Mouse (Mus musculus) inflammation-experienced regulatory T-cells, adult 16 weeks (primary cell): ENCODE results near the gene Zbtb16. TPM values are rescaled to one million over a fixed set of nuclear protein-coding genes. Genes with fewer than 3 reads are reported as not detected.

Experiments used
- polyA plus RNA-seq: library from polyadenylated mRNA; unstranded; fragments of 100-300 nt; shearing (Covaris generic); gene quantifications from one replicate; pipeline ENCODE4 v1.2.1, GENCODE M21; 2017

The Zbtb16 gene
- polyA plus RNA-seq = 0.12 TPM

DNA sequence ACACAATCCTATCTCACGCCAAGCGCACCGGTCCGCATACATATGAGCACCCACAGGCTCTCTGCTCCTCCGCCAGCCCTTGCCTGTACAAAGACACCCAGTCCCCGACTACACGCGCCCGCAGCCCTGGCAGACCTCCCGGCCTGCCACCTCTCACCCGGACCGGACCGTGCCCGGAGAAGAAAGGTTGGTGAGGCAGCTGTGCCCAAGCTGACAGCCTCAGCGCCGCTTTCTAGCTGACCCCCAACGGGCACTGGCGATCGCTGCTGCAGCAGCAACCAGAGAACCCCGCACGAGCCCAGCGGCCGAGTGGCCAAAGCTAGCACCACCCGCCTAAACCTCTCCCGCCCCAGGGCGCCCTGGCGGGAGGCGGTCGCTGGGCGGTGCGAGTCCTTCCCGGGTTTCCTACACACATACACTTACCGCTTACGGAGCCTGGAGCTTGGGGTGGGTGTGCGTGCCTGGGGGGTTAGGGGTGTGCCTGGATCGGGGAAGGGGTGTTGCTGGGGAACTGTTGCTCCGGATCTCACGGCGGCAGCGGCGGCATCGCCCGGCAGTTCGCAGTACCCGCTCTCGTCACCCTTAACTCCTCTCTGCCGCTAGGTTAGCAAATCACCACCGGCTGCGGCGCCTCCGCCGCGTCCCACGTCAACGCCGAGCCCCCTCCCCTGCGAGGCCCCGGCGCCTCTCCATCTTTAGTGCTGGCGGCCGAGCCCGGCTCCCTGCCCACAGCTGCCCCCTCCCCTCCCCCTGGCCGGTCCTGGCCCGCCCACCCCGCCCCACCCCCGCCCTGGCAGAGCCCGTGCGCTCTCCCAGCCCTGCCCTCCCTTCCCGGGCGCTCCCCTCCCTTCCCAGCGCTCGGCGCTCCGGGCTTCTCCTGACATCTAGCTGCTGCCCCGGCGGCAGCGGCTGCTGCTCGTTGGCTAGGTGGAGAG, at the start of gene Zbtb16:
Gene Zbtb16 (minus strand): TSS at position 592 of the 935 bp plus-strand sequence.

GRCm38 (mm10) chr9:48604939-48605598, 231.0 kb downstream of the Zbtb16 start, which contains the start of gene Nnmt:
Nnmt (minus strand) TSS chr9:48605153.

Other genes with a start within 250 kb of the Zbtb16 start
- gene Nnmt, start 231.1 kb downstream of the Zbtb16 start, polyA plus RNA-seq = not detected
- not detected for gene Htr3a, start 74.9 kb upstream of the Zbtb16 start, polyA plus RNA-seq
- gene Htr3b, start 128.8 kb upstream of the Zbtb16 start, polyA plus RNA-seq = not detected
- 59.3 TPM for gene Usp28, start 149.2 kb upstream of the Zbtb16 start, polyA plus RNA-seq
- 58.3 TPM for gene Zw10, start 219.4 kb upstream of the Zbtb16 start, polyA plus RNA-seq
- not detected for gene Tmprss5, start 245.0 kb upstream of the Zbtb16 start, polyA plus RNA-seq